Mouse (Mus musculus) embryonic facial prominence, embryonic 11.5 days (tissue): Measurements from ENCODE around the gene Snap23. TPM values are rescaled to one million over a fixed set of nuclear protein-coding genes. Genes with fewer than 3 reads are reported as not detected.

Experiments used
- ATAC-seq: fragments of 200-750 bp; cut with Nextera tagmentation; replicated peaks from 2 replicates; pipeline ENCODE4 v1.8.0; 2017; ENCODE audit warnings: low read depth; ENCODE audit not compliant: insufficient number of reproducible peaks, low FRiP score, low TSS enrichment
- DNase-seq: peaks from one replicate; pipeline ENCODE4 v3.0.0-alpha.2; 2015; ENCODE audit warnings: low spot score
- H3K27ac ChIP-seq: fragments of 300-500 bp; sonication (generic); replicated peaks from 2 replicates; pipeline ENCODE4 v1.5.1; 2014; ENCODE audit warnings: mild to moderate bottlenecking, low read depth, low read length, control low read depth
- H3K27me3 ChIP-seq: fragments of 300-500 bp; sonication (generic); 2 replicates; pipeline ENCODE4 v1.6.1; 2014; ENCODE audit warnings: mild to moderate bottlenecking, low read length, moderate library complexity, mixed read lengths; ENCODE audit not compliant: control insufficient read depth, insufficient read depth
- H3K36me3 ChIP-seq: fragments of 300-500 bp; sonication (generic); replicated peaks from 2 replicates; pipeline ENCODE4 v1.6.1; 2014; ENCODE audit warnings: low read depth, mild to moderate bottlenecking, low read length, moderate library complexity, mixed read lengths; ENCODE audit not compliant: control insufficient read depth, insufficient read depth
- H3K4me1 ChIP-seq: fragments of 300-500 bp; sonication (generic); 2 replicates; pipeline ENCODE4 v1.6.1; 2014; ENCODE audit warnings: low read length, mixed read lengths; ENCODE audit not compliant: control insufficient read depth, insufficient read depth
- H3K4me2 ChIP-seq: fragments of 300-500 bp; sonication (generic); 2 replicates; pipeline ENCODE4 v1.6.1; 2014; ENCODE audit warnings: low read depth, mild to moderate bottlenecking, control low read depth, low read length, moderate library complexity
- H3K4me3 ChIP-seq: fragments of 300-500 bp; sonication (generic); 2 replicates; pipeline ENCODE4 v1.5.1; 2014; ENCODE audit warnings: low read depth, low read length, control low read depth
- H3K9ac ChIP-seq: fragments of 300-500 bp; sonication (generic); replicated peaks from 2 replicates; pipeline ENCODE4 v1.6.1; 2014; ENCODE audit warnings: mild to moderate bottlenecking, control low read depth, low read length
- H3K9me3 ChIP-seq: fragments of 300-500 bp; sonication (generic); replicated peaks from 2 replicates; pipeline ENCODE4 v1.6.1; 2016; ENCODE audit warnings: mild to moderate bottlenecking, low read length, inconsistent platforms, mixed read lengths; ENCODE audit not compliant: control insufficient read depth
- WGBS: fragments of 180-500 bp; shearing (Covaris S2); extraction: QIAGEN DNeasy Blood & Tissue Kit; methylation state at CpG from one replicate; pipeline ENCODE4 v1.1.7; 2014; 5-methylcytosine and 5-hydroxymethylcytosine counted together
- polyA plus RNA-seq: library from polyadenylated mRNA; unstranded; fragments of >200 nt; fragmentation: Nextera tagmentation; extraction: Ambion mirVana; gene quantifications from 2 replicates; pipeline ENCODE4 v1.2.1, GENCODE M21; 2014

Gene Snap23
- 62.0 and 66.4 TPM in 2 replicates for polyA plus RNA-seq

- Histone ChIP-seq H3K36me3 (no peaks in the 10 kb centered on the region), H3K9ac (peak within 1 kb of the TSS; percentile 71), H3K4me3 (peak within 1 kb of the TSS; percentile 63), H3K4me1 (no peaks in the 10 kb centered on the region), H3K4me2 (peak within 1 kb of the TSS; percentile 57), H3K9me3 (no peaks in the 10 kb centered on the region), H3K27ac (0 out of 2 replicates have a peak within 1 kb of the TSS, but pooled peaks have one; percentile 14), H3K27me3 (no peaks in the 10 kb centered on the region)
- ATAC-seq, result peak; percentile 89
- under 1% methylated on average over 42 of the region's 42 CpGs for WGBS
- DNase-seq, result peak; percentile 97
These were observed at the start of gene Snap23 for GRCm38 (mm10) chr2:120566886-120567797. Snap23 (plus strand) TSS chr2:120567671.

- no peak overlapping the region for H3K27ac ChIP-seq
- H3K9me3 ChIP-seq, result no peaks in the 10 kb centered on the region
- ATAC-seq, result no peak
- H3K27me3 ChIP-seq, result no peaks in the 10 kb centered on the region
- 88% methylated on average over 5 of the region's 5 CpGs for WGBS
- no peaks in the 10 kb centered on the region for H3K4me1 ChIP-seq
- H3K9ac ChIP-seq, result no peak overlapping the region
- no peak for DNase-seq
- no peak overlapping the region for H3K4me2 ChIP-seq
- peaks cover 6% of the 10 kb centered on the region for H3K36me3 ChIP-seq
- no peak overlapping the region for H3K4me3 ChIP-seq
These were observed 48.8 kb upstream of the Snap23 start for GRCm38 (mm10) chr2:120518547-120519210.

GRCm38 (mm10) chr2:120526771-120527170 lies 40.7 kb upstream of the Snap23 start:
- WGBS, result 89% methylated on average over 5 of the region's 5 CpGs
- H3K36me3 ChIP-seq, result peaks cover 9% of the 10 kb centered on the region
- no peak for ATAC-seq

GRCm38 (mm10) chr2:120529531-120529930 lies 37.9 kb upstream of the Snap23 start:
- H3K27ac ChIP-seq, result no peak overlapping the region
- no peaks in the 10 kb centered on the region for H3K4me1 ChIP-seq
- H3K9ac ChIP-seq, result no peak overlapping the region
- no peaks in the 10 kb centered on the region for H3K27me3 ChIP-seq
- no peak overlapping the region for H3K4me3 ChIP-seq
- ATAC-seq (no peak), DNase-seq (no peak)
- H3K4me2 ChIP-seq, result no peak overlapping the region
- H3K36me3 ChIP-seq, result peaks cover 12% of the 10 kb centered on the region
- H3K9me3 ChIP-seq, result no peaks in the 10 kb centered on the region

More at GRCm38 (mm10) chr2:120526771-120527170, 40.7 kb upstream of the Snap23 start:
- no peak overlapping the region for H3K4me3 ChIP-seq
- no peak for DNase-seq
- no peak overlapping the region for H3K4me2 ChIP-seq
- H3K9me3 ChIP-seq, result no peaks in the 10 kb centered on the region
- no peaks in the 10 kb centered on the region for H3K4me1 ChIP-seq
- H3K27me3 ChIP-seq, result no peaks in the 10 kb centered on the region
- H3K27ac ChIP-seq, result no peak overlapping the region
- no peak overlapping the region for H3K9ac ChIP-seq

GRCm38 (mm10) chr2:120531223-120531622 lies 36.2 kb upstream of the Snap23 start:
- H3K36me3 ChIP-seq, result peaks cover 12% of the 10 kb centered on the region

GRCm38 (mm10) chr2:120539333-120539732 lies 28.1 kb upstream of the Snap23 start:
- H3K4me3 ChIP-seq, result no peak overlapping the region
- H3K9ac ChIP-seq, result no peak overlapping the region
- H3K4me1 ChIP-seq, result no peaks in the 10 kb centered on the region
- H3K36me3 ChIP-seq, result no peaks in the 10 kb centered on the region; the same call in 1 of the 2 replicates
- H3K9me3 ChIP-seq, result no peaks in the 10 kb centered on the region
- H3K27ac ChIP-seq, result no peak overlapping the region
- DNase-seq (no peak), ATAC-seq (no peak)
- no peak overlapping the region for H3K4me2 ChIP-seq
- H3K27me3 ChIP-seq, result no peaks in the 10 kb centered on the region
- WGBS, result 84% methylated on average over 3 of the region's 3 CpGs

More at GRCm38 (mm10) chr2:120531223-120531622, 36.2 kb upstream of the Snap23 start:
- Histone ChIP-seq H3K4me1 (no peaks in the 10 kb centered on the region), H3K4me2 (no peak overlapping the region), H3K4me3 (no peak overlapping the region), H3K27ac (no peak overlapping the region), H3K9ac (no peak overlapping the region), H3K9me3 (no peaks in the 10 kb centered on the region), H3K27me3 (no peaks in the 10 kb centered on the region)
- 92% methylated on average over 4 of the region's 4 CpGs for WGBS
- no peak for ATAC-seq
- DNase-seq, result no peak

- H3K9ac ChIP-seq, result no peak overlapping the region
- WGBS, result 58% methylated on average over 1 of the region's 1 CpGs
- H3K4me1 ChIP-seq, result no peaks in the 10 kb centered on the region
- ATAC-seq, result no peak; the same call in 1 of the 2 replicates
- no peak overlapping the region for H3K4me2 ChIP-seq
- H3K27ac ChIP-seq, result no peak overlapping the region
- H3K9me3 ChIP-seq, result no peaks in the 10 kb centered on the region
- no peak overlapping the region for H3K4me3 ChIP-seq
- DNase-seq, result peak; percentile 24
- no peaks in the 10 kb centered on the region for H3K27me3 ChIP-seq
- H3K36me3 ChIP-seq, result no peaks in the 10 kb centered on the region; the same call in 1 of the 2 replicates
These were observed 27.7 kb upstream of the Snap23 start for GRCm38 (mm10) chr2:120539778-120540208.
